Mouse (Mus musculus) thymus, postnatal 25 days (tissue): ENCODE data around the gene Grb7.
A peak's percentile ranks its signal among the peaks of the same experiment; 100 is the strongest.

ENCODE experiments used
- DNase-seq: peaks from one replicate; pipeline ENCODE4 v3.0.0; 2022

The Grb7 gene

DNA sequence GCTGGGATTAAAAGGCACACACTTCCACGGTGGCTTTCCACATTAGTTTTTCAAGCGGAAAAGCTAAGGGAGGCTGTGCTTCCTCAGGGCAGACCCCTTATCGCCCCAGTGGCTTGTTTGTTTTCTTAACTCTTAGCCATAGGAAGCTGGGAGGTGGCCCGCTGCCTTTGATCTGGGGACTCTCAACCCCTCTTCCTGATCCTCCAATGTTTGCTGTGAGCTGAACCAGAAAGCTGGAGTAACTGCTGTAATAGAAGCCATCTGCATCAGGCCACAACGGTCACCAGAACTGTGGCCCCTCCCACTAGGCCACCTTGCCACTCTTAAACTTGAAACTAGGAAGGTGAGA, at the start of gene Grb7:
Gene Grb7, plus strand, starts transcription at position 182 of the 349 bp plus-strand sequence.
- no peak for DNase-seq

DNA sequence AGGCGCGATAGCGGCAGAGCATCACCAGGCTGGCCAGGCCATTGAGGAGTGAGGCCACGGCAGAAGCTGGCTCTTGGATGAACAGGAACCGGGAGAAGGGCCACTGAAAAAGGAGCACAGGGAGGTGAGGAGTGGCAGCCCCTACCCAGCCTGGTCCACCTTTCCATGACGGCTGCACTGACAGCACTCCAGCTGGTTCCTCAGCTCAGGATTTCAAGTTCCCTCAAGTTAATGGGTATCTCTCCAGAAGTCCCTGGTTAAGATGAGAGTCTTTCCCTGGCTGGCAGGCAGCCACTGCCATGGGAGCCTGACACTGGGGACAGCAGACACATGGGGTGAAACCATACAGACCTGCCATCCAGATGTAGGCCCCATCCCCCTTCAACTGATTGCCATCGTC, 48.2 kb upstream of the Grb7 start:
- no peak for DNase-seq

DNA sequence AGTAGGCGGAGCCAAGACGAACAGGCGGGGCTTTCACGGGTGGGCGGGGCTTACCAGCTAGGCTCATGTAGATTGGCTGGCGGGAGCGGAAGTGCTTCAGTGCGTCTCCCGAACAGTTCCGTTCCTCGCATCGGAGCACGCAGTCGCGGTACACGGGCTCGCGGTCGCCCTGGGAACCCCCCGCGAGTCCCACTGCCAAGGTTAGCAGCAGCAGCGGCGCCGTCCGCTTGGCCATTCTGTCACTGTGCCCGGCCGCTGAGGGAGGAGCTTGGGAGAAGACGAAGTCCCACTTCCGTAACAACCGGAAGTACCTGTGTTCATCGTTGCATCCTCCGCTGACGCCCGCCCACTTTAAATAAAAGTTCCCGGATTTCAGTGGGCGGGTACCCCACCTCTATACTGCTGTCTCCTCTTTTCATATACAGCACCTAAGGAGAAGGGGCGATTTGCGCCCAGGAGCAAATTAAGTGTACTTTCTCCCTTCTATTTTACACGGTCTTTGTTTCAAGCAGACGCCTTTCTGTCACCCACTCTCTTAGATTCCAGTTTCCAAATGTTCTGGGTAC, 46.0 kb upstream of the Grb7 start, which contains the start of gene Pgap3:
Gene Pgap3, minus strand, starts transcription at position 330 of the 566 bp plus-strand sequence.
- DNase-seq = peak; percentile 89

DNA sequence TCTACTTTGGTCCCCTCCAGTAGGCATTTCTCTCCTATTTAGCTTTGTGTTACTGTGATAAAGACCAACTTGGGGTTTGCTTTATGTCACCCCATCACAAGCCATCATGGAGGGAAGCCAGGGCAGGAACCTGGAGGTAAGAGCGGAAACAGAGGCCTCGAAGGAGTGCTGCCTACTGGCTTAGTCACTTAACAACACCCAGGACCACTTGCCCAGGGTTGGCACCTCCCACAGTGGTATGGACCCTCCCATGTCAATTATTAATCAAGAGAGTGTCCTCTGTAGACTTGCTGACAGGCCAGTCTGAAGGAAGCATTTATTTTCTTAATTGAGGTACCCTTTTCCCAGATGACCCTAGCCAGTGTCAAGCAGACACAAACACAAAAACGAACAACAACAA, 45.4 kb upstream of the Grb7 start:
- no peak for DNase-seq

DNA sequence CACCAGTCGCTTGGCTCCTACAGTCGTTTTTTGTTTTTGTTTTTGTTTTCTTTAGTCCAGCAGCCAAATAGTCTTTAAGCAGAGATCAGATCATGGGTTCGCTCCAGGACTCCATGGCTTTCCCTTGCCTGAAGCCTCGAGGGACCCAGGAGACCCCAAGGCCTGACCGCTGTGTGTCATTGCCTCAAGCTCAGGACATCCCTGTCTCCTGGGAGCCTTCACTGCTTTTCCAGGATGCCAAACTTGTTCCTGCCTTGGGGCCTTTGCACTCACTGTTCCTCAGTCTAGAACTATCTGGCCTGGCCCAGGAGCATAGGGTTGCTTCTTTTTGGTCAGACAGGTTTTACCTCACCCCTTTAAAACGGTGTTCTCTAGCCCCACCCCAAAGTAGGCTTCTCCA, 39.6 kb upstream of the Grb7 start:
- no peak for DNase-seq

DNA sequence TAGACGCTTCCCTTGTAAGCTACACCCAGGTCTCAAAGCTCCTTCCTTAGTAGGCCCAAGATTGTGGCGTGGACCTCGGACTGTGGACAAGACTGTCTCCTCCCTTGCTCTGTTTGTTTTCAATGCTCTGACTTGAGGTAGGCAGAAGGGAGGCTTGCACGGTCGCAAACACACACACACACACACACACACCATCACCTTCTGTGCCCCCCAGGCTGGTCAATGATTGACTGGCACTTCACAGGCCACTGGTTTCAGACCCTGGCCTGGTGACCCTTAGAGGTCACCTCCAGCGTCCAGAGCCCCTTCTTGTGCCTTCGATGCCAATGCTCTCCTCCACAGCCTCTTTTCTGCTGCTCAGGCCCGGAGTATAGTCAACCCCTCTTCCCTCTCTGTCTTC, 37.3 kb upstream of the Grb7 start:
- no peak for DNase-seq

DNA sequence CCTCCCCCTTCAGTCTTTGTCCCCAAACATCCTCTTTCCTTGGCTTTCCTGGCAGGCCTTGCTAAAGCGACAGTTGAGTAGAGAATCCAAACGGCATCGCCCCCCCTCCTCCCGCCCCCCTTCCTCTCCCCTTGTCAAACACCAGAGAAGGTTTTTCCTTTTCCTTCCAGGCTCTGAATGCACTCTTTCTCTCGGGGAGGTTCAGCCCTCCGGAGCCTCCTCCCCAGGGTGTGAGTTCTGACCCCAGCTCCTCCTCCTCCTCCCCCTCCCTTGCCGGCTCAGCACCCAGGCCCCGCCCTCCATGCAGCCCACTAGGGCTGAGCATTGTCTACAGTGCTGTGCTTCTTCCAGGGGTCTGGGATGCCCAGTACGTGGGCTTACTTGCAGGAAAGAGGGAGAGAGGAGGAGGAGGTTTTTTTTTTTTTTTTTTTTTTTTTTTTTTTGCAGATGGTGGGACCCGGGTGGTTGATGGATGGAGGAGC, 36.8 kb upstream of the Grb7 start:
- no peak for DNase-seq

DNA sequence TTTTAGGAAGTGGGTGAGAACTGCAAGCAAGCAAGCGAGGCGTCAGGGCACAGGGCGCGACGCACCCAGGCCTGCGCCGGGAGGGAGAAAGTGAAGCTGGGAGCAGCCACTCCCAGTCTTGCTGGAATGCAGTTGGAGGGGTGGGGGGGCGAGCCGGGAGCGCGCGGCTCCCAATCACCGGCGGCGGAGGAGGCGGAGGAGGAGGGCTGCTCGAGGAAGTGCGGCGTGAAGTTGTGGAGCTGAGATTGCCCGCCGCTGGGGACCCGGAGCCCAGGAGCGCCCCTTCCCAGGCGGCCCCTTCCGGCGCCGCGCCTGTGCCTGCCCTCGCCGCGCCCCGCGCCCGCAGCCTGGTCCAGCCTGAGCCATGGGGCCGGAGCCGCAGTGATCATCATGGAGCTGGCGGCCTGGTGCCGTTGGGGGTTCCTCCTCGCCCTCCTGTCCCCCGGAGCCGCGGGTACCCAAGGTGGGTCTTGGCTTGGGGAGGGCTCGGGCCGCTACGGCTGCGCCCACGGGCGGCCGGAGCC, 33.9 kb upstream of the Grb7 start, which contains the start of gene Erbb2:
Gene Erbb2, plus strand, starts transcription at position 198 of the 524 bp plus-strand sequence.
- no peak for DNase-seq

DNA sequence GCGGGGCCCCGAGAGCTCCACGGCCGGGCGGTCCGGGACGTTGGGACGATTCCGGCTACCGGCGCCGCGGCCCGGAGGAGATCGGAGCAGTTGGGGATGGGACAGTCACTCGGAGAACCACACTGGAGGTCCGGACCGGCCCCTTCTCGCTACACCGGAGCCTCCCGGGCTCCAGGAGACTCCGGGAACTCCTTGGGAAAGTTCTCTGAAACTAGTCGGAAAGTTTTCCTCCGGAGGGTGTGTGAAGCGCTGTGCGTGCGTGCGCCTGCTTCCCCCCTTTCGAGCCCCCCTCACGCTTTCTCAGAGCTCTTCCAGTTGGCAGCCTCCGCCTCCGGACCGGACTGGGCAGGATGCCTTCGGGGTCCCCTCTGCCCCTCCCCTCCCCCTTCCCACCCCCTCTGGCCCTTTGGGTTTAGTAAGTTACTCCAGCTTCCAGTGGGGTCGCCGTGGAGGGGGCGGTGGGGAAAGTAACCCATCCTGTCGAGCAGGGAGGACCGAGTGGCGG, 33.3 kb upstream of the Grb7 start:
- DNase-seq = no peak

DNA sequence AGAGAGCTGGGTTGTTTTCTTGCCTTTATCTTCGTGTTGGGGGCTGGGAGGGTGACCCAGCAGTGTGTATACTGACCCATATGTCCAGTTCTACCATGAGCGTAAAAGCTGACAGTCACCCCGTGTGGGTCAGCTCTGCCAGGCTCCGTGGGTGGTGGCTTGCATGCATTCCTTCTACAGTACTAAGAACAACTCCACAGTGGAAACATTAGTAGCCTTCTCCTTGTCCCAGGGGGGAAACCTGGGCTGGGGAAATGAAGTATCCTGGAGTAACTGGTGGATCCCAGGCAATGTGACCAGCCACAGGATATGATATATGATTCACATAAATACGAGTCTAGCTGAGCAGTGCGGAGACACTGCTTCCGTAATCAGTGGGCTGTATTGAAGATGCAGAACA, 32.5 kb upstream of the Grb7 start:
- DNase-seq = no peak

DNA sequence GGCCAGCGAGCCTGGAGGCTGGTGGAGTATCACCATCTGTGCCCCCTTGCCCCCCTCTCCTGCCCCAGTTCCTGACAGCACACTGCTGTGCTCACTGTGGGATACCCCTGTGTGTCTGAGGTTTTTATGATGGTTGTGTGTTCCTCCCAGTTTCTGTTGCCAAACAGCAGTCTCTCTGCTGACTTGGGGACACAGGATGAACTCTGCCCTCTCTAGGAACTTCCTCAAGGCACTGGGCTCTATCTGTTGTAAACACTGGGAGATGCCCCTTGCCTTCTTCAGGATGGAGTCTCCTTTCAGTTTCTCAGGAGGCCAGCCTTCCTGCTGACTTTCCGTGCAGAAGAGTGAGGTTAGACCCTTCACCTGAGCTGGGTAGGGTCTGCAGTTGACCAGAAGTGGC, 32.0 kb upstream of the Grb7 start:
- DNase-seq = no peak

DNA sequence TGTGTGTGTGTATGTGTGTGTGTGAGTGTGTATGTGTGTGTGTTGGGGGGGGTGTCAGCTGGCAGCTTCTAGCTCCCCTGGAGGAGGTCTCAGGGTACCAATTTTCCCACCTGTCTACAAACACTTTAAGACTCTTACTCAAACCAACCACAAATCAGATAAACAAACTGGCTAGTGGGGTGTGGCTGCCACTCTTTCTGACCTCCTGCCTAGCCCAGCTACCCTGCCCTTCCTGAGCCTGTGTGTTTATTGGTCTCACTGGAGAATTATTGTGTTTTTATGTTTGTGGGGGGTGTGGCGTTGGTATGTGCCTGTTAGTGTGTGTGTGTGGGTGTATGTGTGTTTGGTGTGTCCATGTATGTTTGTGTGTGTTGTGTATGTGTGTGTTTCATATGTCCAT, 29.1 kb upstream of the Grb7 start:
- no peak for DNase-seq

DNA sequence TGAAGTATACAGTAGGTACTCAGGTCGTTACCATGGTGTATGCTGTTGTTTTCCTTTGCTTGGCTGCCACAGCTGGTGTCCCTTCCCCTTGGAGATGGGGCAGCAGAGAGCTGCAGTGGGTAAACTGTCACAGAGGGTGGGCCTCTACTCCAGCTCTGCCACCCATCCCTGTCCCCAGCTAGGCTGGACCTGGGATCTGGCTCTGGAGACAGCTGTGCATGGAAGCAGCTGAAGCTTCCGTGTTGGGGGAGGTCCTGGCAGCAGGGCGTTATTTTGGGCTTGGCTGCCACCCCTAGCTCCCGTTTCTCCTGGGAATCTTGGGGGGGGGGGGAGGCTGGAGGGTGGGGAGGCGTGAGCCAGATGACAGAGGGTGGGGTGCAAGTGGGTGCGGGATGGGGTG, 27.9 kb upstream of the Grb7 start:
- no peak for DNase-seq

DNA sequence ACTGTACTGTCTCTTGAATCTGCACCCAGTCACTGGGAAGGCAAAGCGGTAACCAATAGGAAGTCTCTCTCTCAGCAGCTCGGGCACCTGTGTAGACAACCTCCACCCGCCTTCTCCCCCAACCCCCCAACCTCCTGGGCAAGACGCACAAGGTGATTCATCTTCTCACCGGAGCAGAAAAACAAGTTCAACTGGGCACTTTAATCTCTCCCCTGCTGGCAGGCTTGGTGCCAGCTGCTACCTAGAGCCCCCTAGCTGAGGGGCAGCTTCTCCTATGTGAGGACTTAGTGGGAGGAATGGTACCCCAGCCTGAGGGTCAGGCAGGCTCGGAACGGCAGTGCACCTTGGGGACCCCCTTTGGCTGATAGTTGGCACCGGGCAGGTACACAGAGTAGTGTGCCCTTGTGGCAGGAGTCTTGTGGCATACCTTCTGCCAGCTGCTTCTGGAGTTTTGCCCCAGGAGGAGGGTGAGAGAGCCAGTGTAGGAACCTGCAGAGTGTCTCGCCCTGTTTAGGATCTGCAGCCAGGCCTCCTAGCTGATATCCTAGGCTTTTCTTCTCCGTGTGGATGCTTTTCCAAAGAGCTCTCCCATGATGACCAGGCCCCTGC, 27.2 kb upstream of the Grb7 start:
- DNase-seq = no peak

DNA sequence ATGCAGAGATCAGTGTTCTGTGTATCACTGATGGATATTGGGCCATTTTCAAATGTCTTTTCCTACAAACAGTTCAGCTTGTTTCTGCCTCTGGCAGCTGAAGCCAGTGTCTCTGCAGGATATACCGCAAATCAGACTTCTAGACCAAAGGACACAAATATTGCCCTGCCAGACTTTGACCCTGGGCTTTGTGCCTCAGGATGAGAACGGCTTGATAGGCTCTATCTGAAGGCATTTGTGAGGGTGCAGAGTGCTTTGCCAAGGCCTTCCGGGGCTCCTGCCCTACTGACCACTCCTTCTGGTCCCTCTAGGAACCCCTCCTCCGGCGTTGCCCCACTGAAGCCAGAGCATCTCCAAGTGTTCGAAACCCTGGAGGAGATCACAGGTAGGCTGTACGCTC, 19.6 kb upstream of the Grb7 start:
- no peak for DNase-seq

DNA sequence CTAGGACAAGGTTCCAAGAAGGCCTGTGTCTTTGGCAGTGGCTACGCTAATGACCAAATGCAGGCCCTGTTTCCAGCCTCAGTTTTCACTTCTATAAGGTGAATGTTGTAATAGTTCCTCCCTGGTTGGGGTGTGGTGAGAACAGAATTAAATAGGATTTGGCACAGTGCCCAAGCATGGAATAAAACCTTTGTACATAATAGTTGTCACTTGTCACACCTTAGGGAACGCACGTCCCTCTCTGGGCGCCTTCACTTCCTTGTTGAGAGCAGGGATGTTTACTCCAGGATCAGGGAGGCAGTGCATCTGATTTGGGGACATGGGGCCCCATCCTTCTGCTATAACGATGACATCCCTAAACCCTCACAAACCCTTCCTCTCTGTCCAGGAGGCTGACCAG, 17.8 kb upstream of the Grb7 start:
- no peak for DNase-seq

DNA sequence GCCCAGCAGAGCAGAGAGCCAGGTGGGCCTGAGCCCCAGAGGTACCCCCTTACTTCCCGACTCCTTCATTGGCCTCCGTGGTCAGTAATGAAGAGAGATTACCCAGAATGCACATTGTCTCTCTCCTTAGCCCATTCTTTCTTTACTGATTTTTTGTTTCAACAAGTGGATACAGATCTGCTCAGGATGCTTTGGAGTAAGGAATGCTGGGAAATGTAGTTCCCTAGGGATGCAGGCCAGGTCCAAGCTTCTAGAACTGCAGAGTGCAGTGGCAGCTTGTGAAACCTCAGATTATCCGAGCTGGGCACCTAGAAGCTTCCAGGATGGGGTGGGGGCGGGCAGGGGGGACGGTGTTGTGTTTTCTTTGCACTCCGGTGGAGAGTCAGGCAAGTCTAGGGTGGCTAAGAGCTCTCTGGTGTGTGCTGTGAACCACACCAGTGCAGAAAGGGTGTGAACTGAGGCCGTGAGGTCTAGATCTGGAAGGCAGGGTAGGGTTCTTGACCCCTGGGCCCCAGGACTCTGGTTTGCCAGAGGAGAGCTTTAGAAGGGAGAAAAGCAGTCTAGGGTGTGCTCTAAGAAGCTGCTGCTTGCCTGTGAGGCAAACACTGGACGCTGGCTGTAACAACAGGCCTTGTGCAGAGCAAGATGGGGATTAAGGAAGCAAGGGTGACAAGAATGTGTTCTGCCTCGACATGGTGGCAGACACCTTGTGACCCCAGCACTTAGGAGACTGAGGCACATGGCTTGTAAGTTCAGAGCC, 14.3 kb upstream of the Grb7 start:
- DNase-seq = no peak

DNA sequence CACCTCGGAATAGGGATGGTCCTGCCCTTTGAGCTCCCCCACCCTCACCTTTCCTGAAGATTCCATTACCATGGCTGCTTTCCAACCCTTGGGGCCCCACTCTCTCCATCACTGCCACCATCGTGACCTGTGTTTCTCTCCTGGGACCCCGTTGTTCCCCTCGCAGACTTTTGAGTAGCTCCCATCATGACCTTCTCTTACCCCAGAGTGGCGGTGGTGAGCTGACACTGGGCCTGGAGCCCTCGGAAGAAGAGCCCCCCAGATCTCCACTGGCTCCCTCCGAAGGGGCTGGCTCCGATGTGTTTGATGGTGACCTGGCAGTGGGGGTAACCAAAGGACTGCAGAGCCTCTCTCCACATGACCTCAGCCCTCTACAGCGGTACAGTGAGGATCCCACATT, 10.5 kb upstream of the Grb7 start:
- no peak for DNase-seq

DNA sequence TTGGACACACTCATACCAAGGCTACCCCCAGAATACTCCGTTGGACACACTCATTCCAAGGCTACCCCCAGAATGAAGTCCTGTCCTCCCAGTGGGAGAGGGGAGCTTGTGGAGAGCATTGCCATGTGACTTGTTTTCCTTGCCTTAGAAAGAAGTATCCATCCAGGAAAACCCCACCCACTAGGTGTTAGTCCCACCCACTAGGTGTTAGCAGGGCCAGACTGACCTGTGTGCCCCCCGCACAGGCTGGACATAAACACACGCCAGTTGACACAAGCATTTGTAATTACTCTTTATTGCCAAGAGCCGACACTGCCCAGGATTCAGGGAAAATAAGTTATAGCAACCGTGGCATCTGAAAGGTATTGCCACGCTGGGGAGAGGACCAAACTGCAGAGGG, 8.8 kb upstream of the Grb7 start:
- no peak for DNase-seq

DNA sequence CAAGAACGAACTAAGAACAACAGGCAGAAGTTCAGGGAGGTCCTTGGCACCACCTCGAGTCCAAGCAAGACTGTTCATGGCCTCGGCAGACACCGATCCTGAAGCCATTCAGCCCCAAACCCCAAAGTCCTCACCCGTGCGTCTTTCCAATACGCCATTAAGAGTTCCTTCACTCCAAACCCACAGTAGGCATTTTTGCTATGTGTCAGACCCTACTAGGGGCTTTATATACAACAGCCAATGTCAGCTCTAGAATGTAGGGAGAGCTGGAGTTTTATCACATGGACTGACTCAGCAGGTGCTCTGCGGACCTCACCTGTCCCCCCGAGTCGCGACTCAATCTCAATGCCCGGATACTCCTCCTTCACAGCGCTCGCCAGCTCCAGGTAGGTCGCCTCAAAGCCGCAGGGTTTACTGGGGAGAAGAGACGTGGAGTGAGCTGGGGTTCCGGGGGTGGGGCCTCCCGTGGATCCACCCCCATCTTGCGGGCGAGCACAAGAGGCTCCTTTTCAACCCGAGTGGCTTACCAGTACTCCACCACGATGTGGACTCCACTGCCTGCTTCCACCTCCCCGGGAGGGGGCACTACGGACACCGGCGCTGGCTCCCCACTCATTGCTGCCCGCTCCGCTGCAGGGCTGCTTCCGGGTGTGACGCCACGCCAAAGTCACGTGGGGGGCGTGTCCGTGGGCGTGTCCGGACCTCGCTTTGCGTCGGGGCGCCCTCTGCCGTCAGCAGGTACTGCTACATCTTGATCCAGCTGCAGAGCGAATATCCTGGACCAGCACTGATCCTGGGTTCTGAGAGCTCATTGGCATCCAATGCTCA, 7.6 kb upstream of the Grb7 start, which contains the start of gene Mien1:
Gene Mien1, minus strand, starts transcription at position 661 of the 828 bp plus-strand sequence.
- peak; percentile 96 for DNase-seq

DNA sequence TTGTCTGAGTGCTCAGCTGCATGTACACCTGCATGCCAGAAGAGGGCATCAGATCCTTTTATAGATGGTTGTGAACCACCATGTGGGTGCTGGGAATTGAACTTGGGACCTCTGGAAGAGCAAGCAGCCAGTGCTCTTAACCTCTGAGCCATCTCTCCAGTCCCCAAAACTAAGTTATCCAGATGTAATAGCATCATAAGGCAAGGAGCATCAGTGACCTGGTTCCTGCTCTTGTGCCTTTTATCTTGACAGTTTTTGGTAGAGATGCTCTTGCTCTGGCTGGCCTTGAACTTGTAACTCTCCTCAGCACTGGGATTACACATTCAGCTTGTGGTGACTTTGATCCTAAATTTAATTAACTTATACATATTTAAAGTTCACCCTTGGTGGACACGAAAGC, 2.5 kb upstream of the Grb7 start:
- DNase-seq = no peak

DNA sequence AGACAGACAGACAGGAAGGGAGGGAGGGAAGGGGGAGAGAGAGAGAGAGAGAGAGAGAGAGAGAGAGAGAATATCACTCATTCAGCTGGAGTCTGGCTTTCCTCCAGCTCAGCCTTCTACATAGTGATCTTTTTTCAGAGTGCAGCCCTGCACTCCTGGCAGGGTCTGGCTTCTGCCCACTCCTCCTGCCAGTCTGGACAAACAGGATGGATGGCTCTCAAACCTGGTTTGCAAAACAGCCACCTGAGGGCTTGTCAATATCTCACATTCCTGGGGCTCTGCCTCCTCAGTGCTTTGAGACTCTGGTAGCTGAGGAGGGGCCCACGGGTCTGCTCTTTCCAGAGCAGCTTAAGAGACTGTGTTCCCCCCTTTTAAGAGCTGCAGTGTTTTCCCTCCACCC, 956 bp upstream of the Grb7 start:
- no peak for DNase-seq

DNA sequence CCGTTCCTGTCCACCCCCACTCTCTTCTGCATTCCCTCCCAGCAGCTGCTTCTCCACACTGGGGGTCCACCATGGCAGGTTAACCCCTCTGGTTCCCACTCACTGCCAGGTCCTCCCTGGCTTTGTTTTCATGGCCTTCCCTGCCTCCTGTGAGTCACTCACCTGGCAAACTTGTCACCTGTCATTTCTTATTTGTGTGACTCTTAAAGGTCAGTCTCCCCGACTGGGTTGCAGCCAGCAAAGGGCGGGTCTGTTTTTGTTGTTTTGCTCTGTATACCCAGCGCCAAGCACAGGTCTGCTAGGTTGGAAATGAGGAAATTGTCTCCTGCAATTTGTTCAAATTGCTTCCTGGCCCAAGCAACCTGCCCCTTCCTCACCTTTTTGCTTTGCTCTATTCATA, 515 bp upstream of the Grb7 start:
- no peak for DNase-seq
